Mouse (Mus musculus) heart, adult 9 months (tissue): ENCODE data around the gene Prdm9.
A peak's percentile ranks its signal among the peaks of the same experiment; 100 is the strongest.

Experiments
- DNase-seq, 2 experiments: peaks; one replicate each; pipeline ENCODE4 v3.0.0; 2022; ENCODE audit warnings: low spot score in 2 of 2

Prdm9 gene

DNA sequence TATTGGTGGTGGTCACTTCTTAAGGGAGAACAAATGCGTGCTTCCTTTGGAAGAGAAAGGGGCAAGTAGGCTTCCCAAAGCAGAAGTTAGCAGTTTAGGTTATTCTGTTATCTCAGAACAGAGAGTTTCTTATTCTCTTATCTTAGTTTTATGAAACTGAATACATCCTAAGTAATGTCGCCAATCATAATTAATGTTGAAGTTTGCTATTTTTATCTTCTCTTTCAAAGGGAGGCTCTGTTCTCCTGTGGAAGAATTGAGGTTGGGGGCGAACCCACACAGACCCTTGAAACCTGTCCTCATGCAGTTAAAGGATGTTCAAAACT, 36.4 kb downstream of the Prdm9 start:
- no peak for DNase-seq

DNA sequence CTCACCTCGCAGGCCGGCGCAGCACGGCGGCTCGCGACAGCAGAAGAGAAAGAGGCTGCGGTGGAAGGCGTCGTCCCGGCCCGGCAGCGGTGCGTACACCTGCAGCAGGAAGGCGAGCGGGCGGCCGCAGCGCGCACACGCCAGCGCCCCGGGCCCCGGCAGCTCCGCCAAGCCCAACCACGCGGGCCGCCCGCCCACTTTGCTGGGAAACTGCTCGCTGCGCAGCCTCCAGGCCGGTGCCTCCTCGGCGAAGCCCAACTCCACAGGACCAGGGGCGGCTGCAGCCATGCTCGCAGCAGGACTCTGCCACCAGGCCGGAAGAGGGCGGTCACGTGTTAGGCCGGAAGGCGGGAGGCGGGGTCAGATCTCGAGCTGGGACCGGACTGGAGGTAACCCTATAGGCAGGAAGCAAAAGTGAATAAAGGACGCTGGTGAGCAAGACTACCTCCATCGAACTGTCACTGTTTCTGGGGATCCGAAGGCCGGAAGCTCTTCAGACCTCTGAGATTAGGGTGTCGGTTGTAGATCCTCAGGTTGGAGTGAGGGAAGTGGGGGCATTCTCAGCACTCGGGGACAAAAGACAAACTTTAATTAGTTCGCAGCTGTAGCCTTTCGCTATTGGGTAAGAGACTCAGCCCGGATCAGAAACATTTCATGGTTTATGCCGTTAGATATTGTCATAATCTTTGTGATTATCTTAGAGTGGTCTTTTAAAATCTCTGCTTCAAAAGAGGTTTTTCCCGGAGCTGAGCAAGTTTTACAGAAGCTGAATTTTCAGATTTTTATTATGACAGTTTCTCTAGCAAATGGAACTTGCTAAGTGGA, 37.0 kb downstream of the Prdm9 start, which contains the start of gene Pdcd2:
TSS of gene Pdcd2 (minus strand) at position 316 of the 825 bp plus-strand sequence.
- DNase-seq = peak; percentile 94 to 96

DNA sequence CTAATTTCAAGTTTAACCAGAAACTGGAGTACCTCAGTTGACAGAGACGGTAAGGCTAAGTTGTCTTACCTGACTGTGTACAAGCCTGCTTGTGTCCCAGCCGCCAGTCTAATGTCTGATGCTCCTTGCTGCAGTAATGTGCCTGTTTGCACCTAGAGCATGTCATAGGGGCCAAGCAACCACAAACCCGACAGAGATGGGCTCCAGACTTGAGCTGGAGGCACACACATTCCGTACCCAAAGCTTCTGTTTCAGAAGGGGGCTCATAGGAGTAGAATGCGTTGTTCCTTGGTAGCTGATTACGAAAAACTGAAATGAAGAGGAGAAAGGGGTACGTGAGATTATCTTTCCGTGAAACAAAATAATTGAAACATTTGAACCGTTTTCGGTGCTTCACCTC, 37.9 kb downstream of the Prdm9 start:
- no peak for DNase-seq

DNA sequence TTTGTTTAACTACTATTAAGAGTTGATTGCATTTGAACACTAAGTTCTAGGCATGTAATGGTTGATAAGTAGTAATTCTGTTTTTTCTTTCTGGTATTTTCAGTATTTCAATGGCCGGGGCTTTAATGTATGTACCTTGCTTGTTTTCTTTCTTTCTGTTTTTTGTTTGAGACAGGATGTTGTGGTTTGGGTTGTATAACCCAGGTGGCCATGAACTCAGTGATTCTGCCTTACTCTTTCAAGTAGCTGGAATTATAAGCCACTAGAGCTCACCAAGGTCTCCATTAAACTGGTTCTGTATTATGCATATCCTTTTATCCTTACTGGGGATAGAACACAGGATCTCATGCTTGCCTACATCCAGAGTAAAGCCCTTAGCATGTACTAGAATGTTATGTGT, 45.4 kb downstream of the Prdm9 start:
- DNase-seq = no peak

DNA sequence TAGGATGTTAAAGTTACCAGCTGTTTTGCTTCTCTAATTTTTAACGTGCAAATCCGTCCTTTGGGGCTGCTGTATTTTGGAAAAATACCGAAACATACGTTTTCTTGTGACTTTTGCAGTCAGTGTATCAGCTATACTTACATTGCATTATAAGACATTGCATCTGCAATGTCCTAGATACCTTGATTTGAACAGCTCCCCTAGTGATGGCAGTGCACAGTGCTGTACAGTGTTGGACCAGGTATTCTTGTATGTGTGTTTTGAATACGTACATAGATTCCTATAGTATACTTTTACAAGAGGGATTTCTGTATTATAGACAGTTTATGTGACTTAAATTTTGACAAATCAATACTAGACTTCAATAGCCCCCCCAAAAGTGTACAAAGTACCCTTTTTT, 46.0 kb downstream of the Prdm9 start:
- no peak for DNase-seq

DNA sequence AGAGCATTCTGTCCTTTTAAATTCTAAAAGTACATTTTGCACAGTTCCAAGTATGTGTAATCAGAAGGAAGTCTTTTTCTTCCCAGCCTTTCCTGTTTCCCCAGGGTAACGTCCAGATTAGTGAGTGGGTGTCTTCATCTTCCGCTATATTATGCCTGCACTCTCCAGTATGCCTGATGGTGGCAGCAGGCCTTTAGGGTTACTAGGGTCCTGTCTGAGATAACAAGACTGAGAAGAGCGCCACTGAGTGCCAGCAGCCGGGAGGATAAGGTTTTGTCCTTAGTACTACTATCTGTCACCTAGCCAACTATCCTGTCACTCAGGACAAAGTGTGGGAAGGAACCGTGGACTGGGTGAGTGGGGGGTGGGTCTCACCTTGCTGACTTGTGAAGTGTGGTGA, 46.4 kb downstream of the Prdm9 start:
- no peak for DNase-seq

DNA sequence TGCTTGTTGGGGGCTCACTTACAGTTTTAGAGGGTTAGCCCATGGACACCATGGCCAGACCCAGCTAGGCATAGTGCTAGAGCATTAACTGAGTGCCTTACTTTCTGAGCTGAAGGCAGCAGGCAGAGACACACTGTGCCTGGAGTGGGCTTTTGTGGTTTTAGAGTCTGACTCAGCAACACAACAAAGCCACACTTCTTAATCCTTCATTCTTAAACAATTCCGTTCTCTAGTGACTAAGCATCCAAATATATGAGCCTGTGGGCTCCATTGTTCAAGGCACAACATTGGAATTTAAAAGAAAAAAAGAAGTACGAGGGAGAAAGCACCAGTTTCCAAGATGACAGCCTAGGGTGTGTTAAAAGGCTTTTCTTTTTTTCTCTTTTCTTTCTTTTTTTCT, 53.5 kb downstream of the Prdm9 start:
- no peak for DNase-seq

DNA sequence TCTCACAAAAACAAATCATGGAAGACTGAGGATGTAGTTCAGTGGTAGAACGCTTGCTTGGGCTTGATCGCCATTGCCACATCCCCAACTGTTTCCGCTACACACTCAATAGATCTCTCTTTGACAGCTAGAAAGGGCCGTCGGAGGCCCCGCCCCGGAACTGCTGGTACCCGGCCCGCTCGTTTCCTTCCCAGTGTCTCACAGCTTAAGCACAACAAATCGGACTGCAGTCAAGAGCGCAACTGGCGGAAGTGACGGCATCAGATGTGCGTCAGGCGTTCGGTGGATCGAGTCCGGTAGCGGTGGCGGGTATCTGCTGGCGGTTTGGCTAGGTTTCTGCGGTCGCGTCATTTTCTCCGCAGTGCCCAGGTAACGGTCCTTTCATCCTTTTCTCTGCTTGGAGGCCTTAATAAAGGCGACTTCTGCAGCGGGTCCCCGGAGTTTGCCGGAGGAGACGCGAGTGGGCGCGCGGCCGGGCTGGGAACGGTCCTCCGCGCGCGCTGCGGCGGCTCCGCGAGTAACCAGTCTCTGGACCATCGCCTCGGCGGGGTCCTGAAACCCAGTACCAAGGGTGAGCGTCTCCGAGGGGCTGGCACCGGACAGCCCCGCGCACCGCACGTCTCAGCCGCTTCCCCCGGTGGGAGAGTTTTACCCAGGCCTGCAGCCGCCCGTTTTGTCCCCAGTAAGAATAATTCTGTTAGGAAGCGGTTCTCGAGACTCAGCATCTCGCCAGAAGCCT, 64.3 kb downstream of the Prdm9 start, which contains the start of the genes Psmb1 and Tbp:
TSS of gene Psmb1 (minus strand) at position 96 of the 739 bp plus-strand sequence.
TSS of gene Tbp (plus strand) at position 233 of the 739 bp plus-strand sequence.
- DNase-seq = peak; percentile 97 to 98

DNA sequence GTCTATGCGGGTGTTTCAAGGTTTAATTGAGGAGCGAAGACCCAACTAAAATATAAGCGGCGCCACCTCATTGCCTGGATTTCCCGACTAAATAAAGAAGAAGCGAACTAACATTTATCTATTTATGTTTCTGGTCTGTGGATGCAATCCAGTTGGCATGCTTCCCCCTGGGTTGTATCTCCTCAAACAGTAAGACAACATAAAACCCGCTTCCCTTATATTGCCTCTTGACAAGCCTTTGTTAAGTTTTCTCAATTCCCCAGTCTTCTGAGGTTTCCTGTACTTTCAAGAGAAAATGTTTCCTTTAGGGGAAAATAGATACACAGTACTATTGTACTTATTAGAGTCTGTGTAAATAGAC, 65.4 kb downstream of the Prdm9 start:
- peak in 1 of 2 experiments; percentile 8 for DNase-seq

DNA sequence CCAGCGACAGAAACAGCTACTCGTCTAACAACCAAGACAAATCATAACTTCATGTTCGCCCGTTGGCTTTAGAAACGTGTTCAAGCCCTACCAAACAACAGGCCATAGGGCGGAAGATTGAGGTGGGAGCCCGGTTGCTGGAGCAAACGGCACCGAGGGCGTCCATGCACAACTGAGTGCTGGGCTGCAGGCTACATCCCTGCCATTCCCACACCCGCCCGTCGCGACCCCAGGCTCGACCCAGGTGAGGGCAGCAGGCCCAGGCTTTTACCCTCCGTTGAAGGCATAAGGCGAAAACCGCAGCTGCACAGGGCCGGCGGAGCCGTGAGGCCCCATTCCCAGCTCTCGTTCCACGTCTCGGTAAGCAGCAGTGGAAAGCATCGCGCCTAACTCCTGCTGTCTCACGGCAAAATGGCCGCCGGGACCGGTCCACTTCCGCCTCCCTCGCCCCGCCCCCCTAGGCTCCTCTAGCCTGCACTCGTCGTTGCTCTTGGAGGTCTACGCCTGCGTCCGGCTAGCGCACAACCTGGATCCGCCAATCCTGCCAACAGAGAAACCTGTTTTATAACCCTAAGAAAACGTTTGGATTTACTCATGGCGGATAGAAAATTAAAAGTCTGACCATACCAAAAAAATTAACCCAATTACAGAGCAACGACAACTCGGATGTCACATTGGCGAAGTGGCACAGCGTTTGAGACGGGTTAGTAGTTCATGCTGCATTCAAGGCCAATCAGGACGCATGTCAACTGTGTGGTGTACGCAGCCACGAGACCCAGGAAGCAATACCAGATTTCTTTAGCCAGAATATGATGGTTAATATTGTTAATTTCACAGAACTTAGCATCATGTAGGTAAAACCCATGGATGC, 66.0 kb downstream of the Prdm9 start:
- peak; percentile 92 to 93 for DNase-seq
